Mouse (Mus musculus): ENCODE data around the gene Klc3.

DNA sequence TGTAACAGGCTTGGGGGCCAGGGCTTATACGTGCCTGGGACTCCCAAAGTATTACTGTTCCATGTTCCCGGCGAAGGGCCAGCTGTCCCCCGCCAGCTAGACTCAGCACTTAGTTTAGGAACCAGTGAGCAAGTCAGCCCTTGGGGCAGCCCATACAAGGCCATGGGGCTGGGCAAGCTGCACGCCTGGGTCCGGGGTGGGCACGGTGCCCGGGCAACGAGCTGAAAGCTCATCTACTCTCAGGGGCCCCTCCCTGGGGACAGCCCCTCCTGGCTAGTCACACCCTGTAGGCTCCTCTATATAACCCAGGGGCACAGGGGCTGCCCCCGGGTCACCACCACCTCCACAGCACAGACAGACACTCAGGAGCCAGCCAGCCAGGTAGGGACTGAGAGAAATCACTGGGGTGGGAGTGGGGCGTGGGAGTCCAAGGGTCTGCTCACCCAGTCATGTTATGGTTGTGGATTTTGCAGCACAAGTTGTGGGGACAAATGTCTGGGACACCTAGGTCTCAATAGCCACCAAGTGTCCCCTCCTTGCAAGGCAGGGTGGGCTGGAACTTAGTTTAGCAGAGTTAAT, 7.0 kb upstream of the Klc3 start:
- no peak for TF ChIP-seq GATA1 (IDR thresholded peaks at IDR 0.05; ENCODE audit: borderline replicate concordance, low read length)
- no peak for TF ChIP-seq FLI1 (IDR thresholded peaks at IDR 0.05; ENCODE audit: low read length)
